Mouse (Mus musculus) hindbrain, postnatal 0 days (tissue): ENCODE results near the gene Epha2. TPM values are rescaled to one million over a fixed set of nuclear protein-coding genes. Genes with fewer than 3 reads are reported as not detected.

ENCODE experiments used
- ATAC-seq: fragments of 200-750 bp; cut with Nextera tagmentation; 2 replicates; pipeline ENCODE4 v1.8.0; 2017; ENCODE audit warnings: mild to moderate bottlenecking, moderate TSS enrichment, moderate library complexity
- DNase-seq: peaks from one replicate; pipeline ENCODE4 v3.0.0-alpha.2; 2015; ENCODE audit warnings: low spot score
- H3K27ac ChIP-seq: fragments of 300-500 bp; sonication (generic); 2 replicates; pipeline ENCODE4 v1.5.1; 2014; ENCODE audit warnings: mild to moderate bottlenecking
- H3K27me3 ChIP-seq: fragments of 300-500 bp; sonication (generic); 2 replicates; pipeline ENCODE4 v1.6.1; 2014; ENCODE audit warnings: low read length, mixed read lengths; ENCODE audit not compliant: insufficient read depth
- H3K36me3 ChIP-seq: fragments of 300-500 bp; sonication (generic); 2 replicates; pipeline ENCODE4 v1.6.1; 2014; ENCODE audit warnings: low read length, mixed read lengths; ENCODE audit not compliant: insufficient read depth
- H3K4me1 ChIP-seq: fragments of 300-500 bp; sonication (generic); 2 replicates; pipeline ENCODE4 v1.6.1; 2014; ENCODE audit warnings: antibody characterized with exemption, low read length, mixed read lengths; ENCODE audit not compliant: insufficient read depth
- H3K4me2 ChIP-seq: fragments of 300-500 bp; sonication (generic); 2 replicates; pipeline ENCODE4 v1.6.1; 2014; ENCODE audit warnings: low read depth, mild to moderate bottlenecking, low read length, moderate library complexity, mixed read lengths
- H3K4me3 ChIP-seq: fragments of 300-500 bp; sonication (generic); 2 replicates; pipeline ENCODE4 v1.5.1; 2014; ENCODE audit warnings: low read length
- H3K9ac ChIP-seq: fragments of 300-500 bp; sonication (generic); replicated peaks from 2 replicates; pipeline ENCODE4 v1.6.1; 2014; ENCODE audit warnings: mild to moderate bottlenecking, low read length, moderate library complexity, mixed read lengths
- H3K9me3 ChIP-seq: fragments of 300-500 bp; sonication (generic); 2 replicates; pipeline ENCODE4 v1.6.1; 2016; ENCODE audit warnings: low read length, mixed read lengths
- CTCF ChIP-seq: IDR thresholded peaks from 2 replicates; pipeline ENCODE4 v1.5.1; 2016; ENCODE audit warnings: antibody characterized with exemption, control low read depth, low read depth
- WGBS: fragments of 180-500 bp; shearing (Covaris S2); extraction: QIAGEN DNeasy Blood & Tissue Kit; methylation state at CpG from one replicate; pipeline ENCODE4 v1.1.7; 2014; 5-methylcytosine and 5-hydroxymethylcytosine counted together
- polyA plus RNA-seq: library from polyadenylated mRNA; unstranded; fragments of >200 nt; fragmentation: Nextera tagmentation; extraction: Ambion mirVana; gene quantifications from 2 replicates; pipeline ENCODE4 v1.2.1, GENCODE M21; 2015
- total RNA-seq: library from RNA; depleted of rRNA; stranded (reverse); fragments of >200 nt; gene quantifications from 2 replicates; pipeline ENCODE4 v1.2.3, GENCODE M21; 2014

The Epha2 gene
- total and polyA plus RNA-seq, 2 experiments from 2014 or later: 0.46 to 1.6 TPM

DNA sequence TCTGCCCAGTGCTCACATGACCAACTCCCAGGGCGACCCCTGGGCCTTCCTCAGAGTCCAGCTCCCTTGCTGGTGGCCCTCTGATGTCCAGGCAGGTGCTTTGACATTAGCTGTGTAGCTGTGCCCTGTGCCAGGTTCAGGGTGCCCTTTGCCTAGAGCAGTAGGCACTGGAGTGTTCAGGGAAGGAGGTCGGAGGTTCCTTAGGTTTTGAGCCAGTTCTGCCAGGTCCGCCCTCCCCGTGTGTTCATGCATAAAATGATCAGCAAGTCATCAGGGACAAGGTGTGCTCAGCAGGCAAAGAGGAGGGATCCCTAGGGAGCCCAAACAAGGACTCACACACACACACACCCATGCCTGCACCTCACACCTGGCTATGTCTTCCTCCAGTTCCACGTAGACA is 51.9 kb downstream of the Epha2 start:
- H3K4me1 ChIP-seq: no peaks in the 10 kb centered on the region
- no peak overlapping the region for H3K9ac ChIP-seq
- no peaks in the 10 kb centered on the region for H3K9me3 ChIP-seq
- DNase-seq (no peak), ATAC-seq (no peak)
- WGBS: 86% methylated on average over 5 of the region's 5 CpGs
- no peak for TF ChIP-seq CTCF
- H3K27ac ChIP-seq: no peak overlapping the region
- no peak overlapping the region for H3K4me2 ChIP-seq
- H3K4me3 ChIP-seq: no peak overlapping the region
- no peaks in the 10 kb centered on the region for H3K27me3 ChIP-seq
- H3K36me3 ChIP-seq: no peaks in the 10 kb centered on the region

DNA sequence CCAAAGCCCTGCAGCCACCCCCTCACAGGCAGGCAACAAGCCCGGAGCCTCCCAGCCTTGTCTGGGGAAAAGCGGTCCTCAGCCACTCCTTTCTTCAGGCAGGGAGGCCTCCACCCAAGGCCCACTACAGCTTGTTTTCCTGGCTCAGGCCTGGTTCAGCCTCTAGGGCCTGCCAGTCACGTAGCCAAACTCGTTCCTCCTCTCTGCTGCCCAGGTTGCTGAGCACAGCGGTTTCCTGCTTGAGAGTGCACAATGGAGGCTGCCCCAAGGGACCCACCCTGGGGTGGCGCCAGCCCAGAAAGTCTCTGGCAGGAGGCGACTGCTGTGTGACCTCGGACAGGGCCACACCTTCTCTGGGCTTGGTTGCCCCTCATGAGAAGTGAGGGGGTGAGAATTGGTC is 52.8 kb downstream of the Epha2 start:
- Histone ChIP-seq H3K4me2 (no peak overlapping the region), H3K36me3 (no peaks in the 10 kb centered on the region), H3K9me3 (no peaks in the 10 kb centered on the region), H3K9ac (no peak overlapping the region), H3K4me1 (no peaks in the 10 kb centered on the region), H3K4me3 (no peak overlapping the region), H3K27ac (no peak overlapping the region), H3K27me3 (no peaks in the 10 kb centered on the region)
- 61% methylated on average over 8 of the region's 8 CpGs for whole genome bisulfite sequencing
- ATAC-seq (no peak), DNase-seq (no peak)
- TF ChIP-seq CTCF: no peak

DNA sequence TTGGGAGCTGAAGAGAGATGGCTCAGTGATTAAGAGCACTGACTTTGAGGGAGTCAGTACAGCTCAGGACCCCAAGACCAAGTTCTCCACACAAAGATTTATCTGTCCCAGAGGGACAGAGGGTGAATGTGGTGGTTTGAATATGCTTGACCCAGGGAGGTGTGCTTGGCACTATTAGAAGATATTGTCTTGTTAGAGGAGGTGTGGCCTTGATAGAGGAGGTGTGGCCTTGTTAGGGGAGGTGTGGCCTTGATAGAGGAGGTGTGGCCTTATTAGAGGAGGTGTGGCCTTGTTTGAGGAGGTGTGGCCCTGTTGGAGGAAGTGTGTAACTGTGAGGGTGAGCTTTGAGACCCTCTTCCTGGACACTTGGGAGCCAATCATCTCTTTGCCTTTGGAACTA is 56.8 kb downstream of the Epha2 start:
- Histone ChIP-seq H3K4me1 (no peaks in the 10 kb centered on the region), H3K27me3 (no peaks in the 10 kb centered on the region), H3K36me3 (no peaks in the 10 kb centered on the region), H3K27ac (no peak overlapping the region), H3K9ac (no peak overlapping the region), H3K4me2 (no peak overlapping the region), H3K4me3 (no peak overlapping the region), H3K9me3 (no peaks in the 10 kb centered on the region)
- no peak for ATAC-seq
- DNase-seq: no peak
- no peak for TF ChIP-seq CTCF

DNA sequence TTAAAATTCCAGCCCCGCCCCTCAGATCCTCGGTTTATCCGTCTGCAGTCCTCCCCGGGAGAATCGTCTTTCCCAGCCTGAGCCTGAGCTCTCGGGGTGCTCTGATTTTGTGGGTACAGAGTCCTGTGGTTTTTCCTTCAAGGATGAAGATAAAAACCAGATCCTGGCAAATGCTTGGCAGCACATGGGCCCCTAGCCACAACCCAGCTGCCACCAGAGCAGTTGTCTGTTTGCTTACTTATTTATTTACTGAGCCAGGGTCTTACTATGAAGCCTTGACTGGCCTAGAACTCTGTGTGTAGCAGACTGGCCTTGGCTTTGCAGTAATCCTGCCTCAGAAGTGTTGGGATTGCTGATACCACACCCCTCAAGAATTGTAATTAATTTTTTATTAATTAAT is 58.2 kb downstream of the Epha2 start:
- Histone ChIP-seq H3K4me2 (no peak overlapping the region), H3K9me3 (no peaks in the 10 kb centered on the region), H3K36me3 (no peaks in the 10 kb centered on the region), H3K4me3 (no peak overlapping the region), H3K9ac (no peak overlapping the region), H3K27ac (no peak overlapping the region), H3K4me1 (no peaks in the 10 kb centered on the region), H3K27me3 (no peaks in the 10 kb centered on the region)
- no peak for DNase-seq
- no peak for ATAC-seq
- WGBS: 88% methylated on average over 6 of the region's 6 CpGs
- no peak for TF ChIP-seq CTCF

DNA sequence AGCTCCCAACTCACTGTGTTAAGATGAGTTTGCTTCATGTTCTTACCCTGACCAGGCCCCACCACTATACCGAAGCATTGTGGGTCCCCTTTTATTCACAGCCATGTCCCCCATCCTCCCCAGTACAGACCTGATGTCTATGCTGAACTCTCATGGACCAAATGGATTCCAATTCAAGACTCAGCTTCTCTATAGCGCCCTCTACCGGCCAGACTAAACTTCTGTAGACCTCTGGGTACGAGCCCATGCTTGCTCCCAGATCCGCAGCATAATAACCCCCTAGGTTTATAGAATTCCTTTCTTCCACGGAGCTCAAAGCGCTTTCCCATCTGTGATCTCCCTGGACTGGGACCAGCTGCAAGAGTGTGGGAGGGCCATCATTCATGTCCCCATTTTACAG is 59.8 kb downstream of the Epha2 start:
- H3K9me3 ChIP-seq: no peaks in the 10 kb centered on the region
- no peaks in the 10 kb centered on the region for H3K36me3 ChIP-seq
- peak; percentile 59 for DNase-seq
- H3K27ac ChIP-seq: no peak overlapping the region
- peak; percentile 62 for TF ChIP-seq CTCF
- 34% methylated on average over 7 of the region's 7 CpGs for WGBS
- no peaks in the 10 kb centered on the region for H3K4me1 ChIP-seq
- H3K27me3 ChIP-seq: no peaks in the 10 kb centered on the region
- no peak for ATAC-seq
- no peak overlapping the region for H3K4me2 ChIP-seq
- H3K4me3 ChIP-seq: no peak overlapping the region
- no peak overlapping the region for H3K9ac ChIP-seq

DNA sequence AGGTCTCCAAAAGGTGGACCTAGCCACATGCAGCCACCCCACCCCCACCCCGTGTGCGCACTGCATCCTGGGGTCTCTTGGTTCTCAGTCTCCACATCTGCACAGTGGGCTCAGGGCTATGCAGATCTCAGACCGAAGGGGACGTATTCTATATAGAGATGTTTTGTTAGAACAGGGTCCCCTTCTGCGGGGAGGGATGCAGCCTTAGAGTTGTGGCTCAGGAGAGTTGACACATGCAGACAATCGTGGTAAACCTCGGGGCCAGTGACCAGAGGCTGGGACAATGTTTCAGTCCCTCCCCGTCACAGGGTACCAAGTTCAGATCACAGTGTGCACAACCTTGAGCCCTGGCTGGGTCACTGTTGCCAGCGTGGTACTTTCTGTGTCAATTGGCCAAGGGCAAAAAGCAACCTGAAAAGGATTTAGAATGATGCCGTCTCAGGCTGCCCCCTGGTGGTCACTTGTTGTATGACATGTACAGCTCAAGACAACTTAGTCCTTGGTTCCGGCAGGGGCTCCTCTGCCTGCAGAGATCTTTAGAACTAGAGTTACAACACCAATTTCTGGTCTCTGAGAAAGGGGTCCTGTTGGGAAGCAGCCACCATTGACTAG is 62.0 kb downstream of the Epha2 start:
- no peaks in the 10 kb centered on the region for H3K9me3 ChIP-seq
- H3K27ac ChIP-seq: no peak overlapping the region
- peak; percentile 92 for DNase-seq
- no peak overlapping the region for H3K4me3 ChIP-seq
- H3K36me3 ChIP-seq: no peaks in the 10 kb centered on the region
- no peaks in the 10 kb centered on the region for H3K4me1 ChIP-seq
- H3K4me2 ChIP-seq: no peak overlapping the region
- H3K9ac ChIP-seq: no peak overlapping the region
- no peaks in the 10 kb centered on the region for H3K27me3 ChIP-seq
- peak; percentile 96 for TF ChIP-seq CTCF
- ATAC-seq: 0 out of 2 replicates have a peak, but pooled peaks have one; percentile 41
- WGBS: 29% methylated on average over 11 of the region's 11 CpGs

DNA sequence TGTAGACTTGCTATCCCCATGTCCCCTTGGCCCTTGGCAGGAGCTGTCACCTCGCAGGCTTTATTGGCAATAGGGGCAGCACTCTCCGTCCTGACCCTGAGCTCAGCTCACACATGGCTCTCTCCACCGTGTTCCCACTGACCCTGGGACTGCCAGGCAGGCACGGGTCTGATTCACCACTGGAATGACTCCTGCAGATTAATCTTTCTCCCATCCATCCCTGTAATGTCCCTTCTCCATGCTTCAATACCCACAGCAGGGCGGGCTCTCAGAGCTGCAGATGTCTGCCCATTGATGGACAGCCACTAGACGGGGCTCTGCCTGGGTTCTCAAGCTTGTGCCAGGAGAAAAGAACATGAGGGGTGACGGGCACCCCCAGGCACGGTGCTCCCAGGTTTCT is 64.1 kb downstream of the Epha2 start:
- Histone ChIP-seq H3K4me1 (no peaks in the 10 kb centered on the region), H3K27ac (no peak overlapping the region), H3K27me3 (no peaks in the 10 kb centered on the region), H3K9me3 (no peaks in the 10 kb centered on the region), H3K36me3 (no peaks in the 10 kb centered on the region), H3K4me2 (no peak overlapping the region), H3K4me3 (no peak overlapping the region), H3K9ac (no peak overlapping the region)
- WGBS: 43% methylated on average over 8 of the region's 8 CpGs
- no peak for ATAC-seq
- no peak for TF ChIP-seq CTCF
- no peak for DNase-seq
